Mouse (Mus musculus) megakaryocyte progenitor cell, adult 5-6 weeks (primary cell): ENCODE results near the gene Fam166a. TPM values are rescaled to one million over a fixed set of nuclear protein-coding genes. Genes with fewer than 3 reads are reported as not detected.

Source experiments
- ATAC-seq: replicated peaks from 2 replicates; pipeline ENCODE4 v1.8.0; 2016; ENCODE audit warnings: mild to moderate bottlenecking, moderate TSS enrichment, inconsistent platforms; ENCODE audit not compliant: poor library complexity
- total RNA-seq, 2 experiments: library from RNA; stranded (forward) in 1 of 2; stranded (reverse) in 1 of 2; fragments of 157-497, 149-512 nt in 1 of 2; fragments of 200-1000 nt in 1 of 2; gene quantifications; 2 replicates each; pipeline versions ENCODE4 v1.2.3 to v1.2.4; 2015 to 2017

Gene Fam166a
- total RNA-seq, 2 experiments from 2014 or later: not detected

DNA sequence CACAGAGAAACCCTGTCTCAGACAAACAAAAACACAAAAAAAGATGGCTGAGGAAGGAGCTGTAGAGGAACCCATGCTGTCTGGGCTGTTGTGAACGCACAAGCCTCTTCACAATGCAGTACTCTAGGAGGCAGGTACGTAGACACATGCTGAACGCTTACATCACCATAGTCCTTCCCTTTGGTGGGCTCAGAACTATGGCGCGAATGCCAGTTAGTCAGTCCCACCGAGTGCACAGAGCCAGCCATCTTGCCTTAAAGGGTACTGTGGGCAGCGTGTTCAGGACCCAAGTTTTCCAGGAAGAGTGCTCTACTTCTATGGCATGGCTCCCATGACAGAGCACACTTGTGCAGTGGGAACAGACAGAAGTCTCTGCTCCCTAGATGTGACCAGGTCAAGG, 34.0 kb upstream of the Fam166a start:
- ATAC-seq: no peak

- peak; percentile 56 for ATAC-seq
These were observed 32.6 kb upstream of the Fam166a start for GRCm38 (mm10) chr2:25185625-25186574.

DNA sequence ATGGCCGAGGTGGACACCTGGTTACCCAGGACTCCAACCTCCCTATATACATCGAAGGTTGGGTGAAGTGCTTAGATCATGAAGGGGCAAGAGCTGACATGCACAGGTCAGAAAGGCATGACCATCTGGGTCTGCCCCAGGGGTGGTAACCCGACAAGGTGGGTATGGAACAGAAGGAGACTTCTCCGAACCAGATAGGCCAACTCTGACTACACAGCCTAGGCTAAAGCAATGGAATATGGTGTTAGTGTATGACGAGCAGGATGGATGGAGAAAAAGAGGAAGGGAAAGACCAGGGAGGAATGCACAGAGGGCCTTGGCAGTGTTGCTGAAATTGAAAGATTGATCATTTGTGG, 32.0 kb upstream of the Fam166a start:
- ATAC-seq: no peak

GRCm38 (mm10) chr2:25187841-25188240, 30.7 kb upstream of the Fam166a start:
- ATAC-seq: no peak

DNA sequence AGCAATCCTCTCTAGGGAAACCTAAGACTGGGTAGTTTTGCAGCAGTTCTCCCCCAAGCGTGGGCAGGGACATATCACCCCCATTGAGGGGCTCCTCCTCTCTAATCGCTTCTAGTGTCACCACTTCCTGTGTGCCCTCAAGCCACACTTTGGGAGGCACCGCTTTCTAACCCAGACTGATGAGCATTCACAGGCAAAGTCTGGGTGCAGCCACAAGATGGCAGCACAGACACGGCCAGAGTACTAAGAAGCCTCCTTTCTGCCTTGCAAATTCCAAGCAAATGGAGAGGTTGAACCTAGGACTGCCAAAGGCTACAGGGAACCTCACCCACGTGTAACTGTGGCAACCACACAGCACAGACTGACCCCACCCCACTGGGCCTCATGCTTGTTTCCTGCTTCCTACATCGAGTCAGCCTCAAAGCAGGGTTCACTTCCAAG, 25.2 kb upstream of the Fam166a start:
- peak; percentile 61 for ATAC-seq

DNA sequence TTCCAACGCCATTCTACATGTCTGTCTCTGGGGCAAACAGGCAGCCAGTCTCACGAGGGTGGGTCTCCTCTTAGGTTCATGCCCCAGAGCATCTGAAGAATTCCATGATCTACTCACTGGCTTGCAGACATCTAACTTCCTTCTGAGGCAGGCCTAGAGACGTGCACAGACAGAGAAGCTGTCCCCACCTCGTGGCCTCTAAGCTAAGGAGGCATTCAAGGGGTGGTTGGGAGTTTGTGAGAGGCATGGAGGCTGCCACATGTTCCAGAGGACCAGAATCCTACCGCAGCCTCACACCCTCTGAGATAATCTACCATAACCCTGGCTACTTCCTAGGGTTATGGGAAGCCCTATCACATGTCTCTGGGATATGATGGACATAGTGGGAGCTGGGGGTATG, 24.5 kb upstream of the Fam166a start:
- ATAC-seq: no peak

DNA sequence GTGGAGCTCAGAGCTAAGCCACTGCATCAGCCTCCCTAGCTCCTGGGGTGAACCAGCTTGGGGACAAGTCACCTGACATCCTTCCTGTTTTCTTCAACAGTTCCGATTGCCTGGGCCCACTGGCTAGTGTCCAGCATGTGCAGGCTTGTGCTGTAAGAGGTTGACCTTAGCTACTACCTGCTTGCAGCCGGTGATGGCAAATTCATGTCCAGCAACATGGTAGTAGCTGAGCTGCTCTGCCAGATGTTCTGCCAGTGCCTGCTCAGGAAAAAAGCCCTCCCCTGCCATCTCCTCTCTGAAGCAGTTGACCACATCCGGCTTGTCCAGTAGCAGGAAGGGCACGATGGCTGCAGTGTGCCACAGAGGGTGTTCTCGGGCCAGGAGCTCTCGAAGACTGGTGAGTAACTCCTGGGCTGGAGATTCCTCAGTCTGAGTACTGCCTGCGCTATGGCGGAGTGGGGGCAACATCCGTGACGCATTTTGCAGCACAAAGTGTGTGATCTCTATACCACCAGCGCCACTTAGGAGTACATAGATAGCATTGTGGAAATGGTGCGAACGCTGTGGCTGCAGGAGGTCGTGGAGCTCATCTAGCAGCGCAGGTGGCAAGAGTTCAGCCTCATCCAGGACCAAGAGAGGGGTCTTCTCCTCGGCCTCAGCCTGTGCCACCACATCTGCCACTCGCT, 23.9 kb upstream of the Fam166a start:
- ATAC-seq: no peak

DNA sequence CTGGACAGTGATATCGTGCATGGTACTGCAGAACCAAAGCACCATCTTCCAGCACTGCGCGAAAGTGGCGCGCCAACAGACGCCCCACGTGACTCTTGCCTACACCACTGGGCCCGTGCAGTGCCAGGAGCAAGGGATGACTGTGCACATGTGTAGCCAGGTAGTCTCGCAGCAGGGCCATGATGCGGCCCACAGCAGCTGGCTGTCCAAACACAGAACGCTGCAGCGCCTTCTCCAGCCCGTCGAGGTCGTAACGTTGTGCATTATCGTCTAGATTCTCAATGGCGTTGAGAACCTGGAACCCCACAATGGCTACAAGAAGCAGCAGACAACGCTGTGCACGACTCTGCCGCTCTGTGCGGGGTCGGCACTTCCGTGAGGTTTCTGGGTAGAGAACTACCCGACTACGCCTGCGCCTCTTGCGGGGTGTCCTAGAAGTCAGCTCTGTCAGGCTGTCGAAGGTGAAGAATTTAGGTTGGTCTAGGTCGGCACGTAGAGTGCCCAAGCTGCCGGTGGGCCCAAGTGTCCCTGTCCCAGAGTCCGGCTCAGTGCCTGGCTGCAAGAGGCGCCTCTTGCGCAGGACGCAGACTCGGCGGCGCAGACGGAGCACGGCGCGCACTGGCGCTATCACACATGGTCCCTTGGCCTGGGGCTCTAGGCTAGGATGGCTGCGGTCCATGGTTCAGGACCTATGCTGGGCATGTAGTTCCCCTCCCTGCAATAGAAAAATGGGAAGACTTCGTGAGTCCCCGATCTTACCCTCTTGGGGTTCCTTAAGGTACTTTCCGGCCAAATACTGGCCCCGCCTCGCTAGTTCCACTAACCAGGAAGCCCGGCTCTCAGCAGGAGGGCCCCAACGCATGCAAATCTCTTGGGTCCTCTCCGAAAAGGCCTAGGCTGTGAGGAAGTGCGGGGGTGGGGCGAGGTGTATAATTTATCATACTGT, 23.1 kb upstream of the Fam166a start:
- ATAC-seq: peak; percentile 26

GRCm38 (mm10) chr2:25196172-25196954, 22.2 kb upstream of the Fam166a start, which contains the start of gene Tor4a:
Tor4a (minus strand) TSS chr2:25196886.
- ATAC-seq: peak; percentile 61

DNA sequence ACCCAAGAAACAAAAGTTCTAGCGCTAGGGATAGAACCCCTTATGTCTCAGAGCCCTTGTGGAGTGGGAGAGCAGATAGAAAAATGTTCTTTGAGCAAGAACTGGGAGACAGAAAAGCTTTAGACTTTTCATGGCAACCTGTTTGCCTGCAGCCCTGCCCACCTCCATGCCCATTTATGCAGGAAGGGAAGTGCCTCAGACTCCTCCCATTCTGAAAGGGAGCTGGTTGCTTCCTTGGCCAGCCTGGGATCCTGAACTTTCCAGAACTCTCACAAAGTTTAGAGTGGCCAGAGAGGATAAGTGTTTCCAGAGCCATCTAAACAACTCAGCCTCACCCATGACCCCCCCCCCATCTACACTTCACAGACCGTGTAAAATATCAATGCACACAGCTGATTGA, 21.4 kb upstream of the Fam166a start:
- no peak for ATAC-seq

GRCm38 (mm10) chr2:25197946-25198345, 20.6 kb upstream of the Fam166a start:
- ATAC-seq: no peak

DNA sequence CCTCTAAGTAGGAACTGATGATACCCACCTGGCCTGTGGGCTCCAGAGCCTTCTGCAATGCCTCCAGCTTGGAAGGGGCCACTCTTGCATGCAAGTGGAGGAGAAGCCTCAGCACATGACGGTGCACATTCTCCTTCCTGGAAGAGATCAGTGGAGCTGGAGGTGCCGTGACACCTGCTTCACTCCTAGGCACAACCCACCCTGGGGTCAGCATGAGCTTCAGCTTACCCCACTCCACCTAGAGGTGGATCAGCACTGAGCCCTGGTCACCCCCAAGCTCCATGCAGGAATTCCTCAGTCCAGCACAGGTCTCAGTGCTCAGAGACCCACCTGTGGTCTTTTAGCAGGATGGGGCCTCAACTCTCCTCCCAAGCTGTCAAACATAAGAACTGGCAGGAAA, 17.9 kb upstream of the Fam166a start:
- no peak for ATAC-seq

DNA sequence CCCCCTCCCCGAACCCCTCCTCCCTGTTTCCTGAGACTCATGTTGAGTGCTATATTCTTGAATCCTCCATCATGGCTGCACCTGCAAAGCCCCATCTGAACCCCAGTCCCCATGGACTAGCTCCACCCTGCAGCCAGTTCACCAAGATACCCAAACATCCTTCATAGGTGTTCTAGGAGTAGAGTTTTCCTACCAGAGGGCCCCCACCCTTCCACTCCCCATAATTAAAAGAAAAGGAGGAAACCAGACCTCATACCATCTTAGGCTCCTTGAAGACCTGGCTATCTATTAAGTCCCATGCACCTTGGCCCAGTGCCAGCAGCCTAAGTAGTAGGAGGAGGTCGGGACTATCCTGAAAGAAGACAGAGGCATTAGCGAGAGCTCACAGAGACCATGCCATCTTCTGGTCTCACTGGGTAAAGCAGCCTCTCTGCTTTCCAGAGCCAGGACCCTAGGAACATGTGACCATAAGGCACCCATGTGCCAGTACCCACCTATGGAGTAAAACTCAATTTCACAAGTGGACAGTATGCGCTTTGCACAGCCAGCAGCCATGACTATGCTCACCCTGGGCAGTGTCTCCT, 14.8 kb upstream of the Fam166a start:
- ATAC-seq: peak; percentile 96

GRCm38 (mm10) chr2:25207593-25207992, 11.0 kb upstream of the Fam166a start:
- ATAC-seq: no peak

GRCm38 (mm10) chr2:25210686-25211085, 7.9 kb upstream of the Fam166a start:
- ATAC-seq: peak; percentile 10; the same call in 1 of the 2 replicates

DNA sequence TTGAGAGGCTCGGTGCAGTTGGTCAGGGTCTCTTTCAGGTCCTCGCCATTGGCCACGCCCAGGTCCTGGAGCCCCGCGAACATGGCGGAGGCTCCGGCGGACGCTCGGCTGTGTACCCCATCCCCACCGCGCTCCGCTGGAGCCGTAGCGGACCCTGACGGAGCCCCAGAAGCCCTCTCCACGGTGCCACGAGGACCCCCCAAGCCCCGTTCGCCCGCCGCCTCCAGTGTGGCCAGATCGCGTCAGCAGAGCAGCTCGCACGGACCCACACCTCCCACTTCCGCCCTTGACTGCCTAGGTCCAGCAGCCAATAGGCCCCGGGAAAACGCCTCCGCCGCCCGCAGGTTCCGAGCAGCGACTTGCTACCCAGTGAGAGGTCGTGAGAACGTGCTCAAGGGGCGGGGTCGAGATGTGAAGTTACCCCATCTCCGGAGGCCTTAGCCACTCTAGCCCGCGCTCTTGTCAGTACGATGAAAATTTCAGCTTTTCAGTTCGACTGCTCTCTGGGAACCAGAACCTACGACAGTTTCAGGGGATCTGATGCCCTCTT, 7.3 kb upstream of the Fam166a start, which contains the start of gene Nelfb:
Gene Nelfb, minus strand, starts transcription at position 369 of the 550 bp plus-strand sequence.
- peak; percentile 98 for ATAC-seq

DNA sequence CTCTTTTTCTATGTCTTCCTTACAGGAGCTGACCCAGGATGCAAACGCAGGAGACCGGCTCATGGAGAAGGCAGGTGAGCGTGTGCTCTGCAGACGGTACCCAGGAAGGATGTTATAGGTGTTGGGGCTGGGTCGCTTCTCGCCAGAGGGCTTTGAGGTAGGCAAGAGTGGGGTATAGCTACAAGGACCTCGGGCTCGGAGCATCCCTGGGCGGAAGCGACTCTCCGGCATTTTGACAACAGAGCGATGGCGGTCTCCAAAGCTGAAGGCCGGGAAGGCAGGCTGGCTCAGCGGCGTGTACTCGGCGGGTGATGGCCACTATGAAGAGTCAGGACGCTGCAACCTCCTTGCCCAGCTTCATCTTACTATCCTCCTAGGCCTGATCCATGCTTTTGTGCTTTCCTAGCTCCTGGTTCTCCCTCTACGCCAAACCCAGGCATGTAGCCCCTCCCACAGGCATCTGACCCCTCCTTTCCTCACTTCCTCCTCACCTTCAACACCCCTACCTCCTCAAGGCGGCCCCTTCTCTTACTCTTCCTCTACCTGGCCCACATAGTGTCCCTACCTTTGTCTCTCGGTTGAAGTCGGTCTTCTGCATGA, 5.2 kb upstream of the Fam166a start:
- ATAC-seq: no peak

GRCm38 (mm10) chr2:25214444-25214843, 4.1 kb upstream of the Fam166a start, which contains the start of gene Stpg3:
Stpg3 (minus strand) TSS chr2:25214637.
- no peak for ATAC-seq

DNA sequence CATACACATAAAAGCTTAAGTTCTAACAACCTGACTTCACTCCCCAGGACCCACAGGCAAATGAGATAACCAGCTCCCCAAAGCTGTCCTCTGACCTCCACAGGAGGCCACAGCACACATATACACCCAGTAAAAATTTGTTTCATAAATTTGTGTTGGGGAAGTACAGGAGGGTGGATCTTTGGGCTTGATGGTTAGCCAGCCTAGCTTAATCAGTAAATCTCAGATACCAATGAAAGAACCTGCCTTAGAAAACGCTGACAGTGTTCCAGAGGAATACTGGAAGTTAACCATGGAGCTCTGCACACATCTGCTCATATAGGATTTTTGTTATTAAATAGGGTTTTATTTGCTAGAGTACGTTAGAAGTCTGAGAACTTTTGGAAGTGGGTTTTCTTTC, 879 bp upstream of the Fam166a start:
- ATAC-seq: no peak
